Mouse (Mus musculus) stomach, postnatal 0 days (tissue): ENCODE results near the gene Cntf. TPM values are rescaled to one million over a fixed set of nuclear protein-coding genes. Genes with fewer than 3 reads are reported as not detected.

Experiments
- ATAC-seq: fragments of 200-750 bp; cut with Nextera tagmentation; 2 replicates; pipeline ENCODE4 v1.8.0; 2017; ENCODE audit not compliant: low FRiP score, low TSS enrichment
- DNase-seq: peaks from one replicate; pipeline ENCODE4 v3.0.0-alpha.2; 2016; ENCODE audit warnings: low spot score
- H3K27ac ChIP-seq: fragments of 300-500 bp; sonication (generic); replicated peaks from 2 replicates; pipeline ENCODE4 v1.5.1; 2014; ENCODE audit warnings: mild to moderate bottlenecking, control low read depth
- H3K27me3 ChIP-seq: fragments of 300-500 bp; sonication (generic); 2 replicates; pipeline ENCODE4 v1.6.1; 2014; ENCODE audit warnings: low read length; ENCODE audit not compliant: control insufficient read depth, insufficient read depth
- H3K36me3 ChIP-seq: fragments of 300-500 bp; sonication (generic); 2 replicates; pipeline ENCODE4 v1.6.1; 2014; ENCODE audit warnings: low read length, mixed read lengths; ENCODE audit not compliant: control insufficient read depth, insufficient read depth
- H3K4me1 ChIP-seq: fragments of 300-500 bp; sonication (generic); replicated peaks from 2 replicates; pipeline ENCODE4 v1.6.1; 2014; ENCODE audit warnings: antibody characterized with exemption; ENCODE audit not compliant: control insufficient read depth, insufficient read depth
- H3K4me2 ChIP-seq: fragments of 300-500 bp; sonication (generic); replicated peaks from 2 replicates; pipeline ENCODE4 v1.6.1; 2014; ENCODE audit warnings: low read depth, mild to moderate bottlenecking, control low read depth, moderate library complexity
- H3K4me3 ChIP-seq: fragments of 300-500 bp; sonication (generic); 2 replicates; pipeline ENCODE4 v1.5.1; 2014; ENCODE audit warnings: low read depth, low read length, control low read depth
- H3K9ac ChIP-seq: fragments of 300-500 bp; sonication (generic); 2 replicates; pipeline ENCODE4 v1.6.1; 2014; ENCODE audit warnings: mild to moderate bottlenecking, low read length, control low read depth, mixed read lengths
- H3K9me3 ChIP-seq: fragments of 300-500 bp; sonication (generic); 2 replicates; pipeline ENCODE4 v1.6.1; 2016; ENCODE audit warnings: low read length; ENCODE audit not compliant: control insufficient read depth
- CTCF ChIP-seq: IDR thresholded peaks from 2 replicates; pipeline ENCODE4 v1.5.1; 2016; ENCODE audit warnings: antibody characterized with exemption, low read depth, mild to moderate bottlenecking, moderate library complexity
- EP300 ChIP-seq: optimal IDR thresholded peaks from 2 replicates; pipeline ENCODE3; 2016; ENCODE audit warnings: antibody characterized with exemption
- WGBS: fragments of 180-500 bp; shearing (Covaris S2); extraction: QIAGEN DNeasy Blood & Tissue Kit; methylation state at CpG from one replicate; pipeline ENCODE4 v1.1.7; 2014; 5-methylcytosine and 5-hydroxymethylcytosine counted together
- polyA plus RNA-seq: library from polyadenylated mRNA; unstranded; fragments of >200 nt; fragmentation: Nextera tagmentation; extraction: Ambion mirVana; gene quantifications from 2 replicates; pipeline ENCODE4 v1.2.1, GENCODE M21; 2015

Gene Cntf
- polyA plus RNA-seq, 1 experiment from 2014 or later = 0.55 TPM

- ATAC-seq = no peak
- WGBS = 54% methylated on average over 2 of the region's 2 CpGs
- no peak for TF ChIP-seq EP300
Measured at GRCm38 (mm10) chr19:12720463-12720862, 45.0 kb downstream of the Cntf start.

DNA sequence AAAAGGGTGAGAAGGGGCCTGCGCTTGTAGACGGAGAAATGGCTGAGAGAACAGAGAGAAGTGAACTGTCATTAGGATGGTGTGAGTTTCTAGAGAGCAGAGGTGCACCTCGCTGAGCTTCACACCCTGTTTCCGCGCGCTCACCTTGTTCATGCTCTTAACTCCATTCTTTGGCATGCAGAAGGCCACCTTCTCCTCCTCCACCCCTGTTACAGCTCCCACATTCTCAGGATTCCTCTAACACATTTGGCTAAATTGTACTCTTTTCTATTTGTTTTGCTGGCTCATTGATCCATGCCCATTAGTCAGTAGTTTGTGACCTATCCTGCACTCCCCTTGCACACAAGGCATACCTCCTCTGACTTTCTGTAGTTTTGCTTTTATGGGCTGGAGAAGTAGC is 46.2 kb downstream of the Cntf start:
- DNase-seq (no peak), ATAC-seq (no peak)
- Histone ChIP-seq H3K4me2 (no peak overlapping the region), H3K4me1 (no peaks in the 10 kb centered on the region), H3K27me3 (no peaks in the 10 kb centered on the region), H3K27ac (no peak overlapping the region), H3K9me3 (no peaks in the 10 kb centered on the region), H3K36me3 (no peaks in the 10 kb centered on the region), H3K9ac (no peak overlapping the region), H3K4me3 (no peak overlapping the region)
- 70% methylated on average over 6 of the region's 6 CpGs for WGBS
- TF ChIP-seq CTCF (no peak), EP300 (no peak)

More at GRCm38 (mm10) chr19:12720463-12720862, 45.0 kb downstream of the Cntf start:
- DNase-seq = no peak
- no peak overlapping the region for H3K27ac ChIP-seq
- H3K4me2 ChIP-seq = no peak overlapping the region
- no peaks in the 10 kb centered on the region for H3K4me1 ChIP-seq
- H3K4me3 ChIP-seq = no peak overlapping the region
- H3K9me3 ChIP-seq = no peaks in the 10 kb centered on the region
- H3K9ac ChIP-seq = no peak overlapping the region
- no peaks in the 10 kb centered on the region for H3K36me3 ChIP-seq
- H3K27me3 ChIP-seq = no peaks in the 10 kb centered on the region

Other genes starting within 250 kb of the Cntf start
- gene Fam111a, start 219.9 kb downstream of the Cntf start, polyA plus RNA-seq = 8.2 TPM in 2 replicates
- gene Gm4952, start 165.7 kb downstream of the Cntf start, polyA plus RNA-seq = 1.2 and 1.5 TPM in 2 replicates
- 0.04 TPM in 1 of 2 replicates, not detected in the other for gene Glyat, start 132.3 kb downstream of the Cntf start, polyA plus RNA-seq
- gene Olfr1442, start 95.2 kb downstream of the Cntf start, polyA plus RNA-seq = not detected in 2 replicates
- not detected in 2 replicates for gene Olfr1443, start 87.5 kb downstream of the Cntf start, polyA plus RNA-seq
- gene Keg1, start 69.8 kb downstream of the Cntf start, polyA plus RNA-seq = not detected in 2 replicates
- gene Zfp91, start 30.5 kb upstream of the Cntf start, polyA plus RNA-seq = 8.6 and 8.9 TPM in 2 replicates
- 1.5 and 1.7 TPM in 2 replicates for gene Lpxn, start 30.6 kb upstream of the Cntf start, polyA plus RNA-seq
- not detected in 2 replicates for gene Gm5244, start 81.0 kb upstream of the Cntf start, polyA plus RNA-seq
- not detected in 2 replicates for gene Olfr1444, start 91.7 kb upstream of the Cntf start, polyA plus RNA-seq
- gene Olfr1445, start 118.2 kb upstream of the Cntf start, polyA plus RNA-seq = not detected in 2 replicates
- gene Olfr1446, start 127.9 kb upstream of the Cntf start, polyA plus RNA-seq = not detected in 2 replicates
- gene Olfr1447, start 138.1 kb upstream of the Cntf start, polyA plus RNA-seq = not detected in 2 replicates
- not detected in 2 replicates for gene Olfr1448, start 158.8 kb upstream of the Cntf start, polyA plus RNA-seq
- not detected in 2 replicates for gene Olfr1449, start 165.2 kb upstream of the Cntf start, polyA plus RNA-seq
- not detected in 2 replicates for gene Olfr1450, start 184.6 kb upstream of the Cntf start, polyA plus RNA-seq
- not detected in 2 replicates for gene Olfr1451, start 229.4 kb upstream of the Cntf start, polyA plus RNA-seq